Mouse (Mus musculus) bone marrow, adult 2 months (tissue): ENCODE results near the gene Mrc1.

Experiments used
- CTCF ChIP-seq: fragments of 200-500 bp; IDR thresholded peaks from 2 replicates; pipeline ENCODE4 v1.5.1; 2011; ENCODE audit warnings: low read length, control low read depth; ENCODE audit not compliant: control insufficient read depth, insufficient read depth
- POLR2A ChIP-seq: fragments of 200-500 bp; IDR thresholded peaks from 2 replicates; pipeline ENCODE4 v1.6.1; 2011; ENCODE audit warnings: low read depth, mild to moderate bottlenecking, control low read depth, low read length, borderline replicate concordance; ENCODE audit not compliant: control insufficient read depth

DNA sequence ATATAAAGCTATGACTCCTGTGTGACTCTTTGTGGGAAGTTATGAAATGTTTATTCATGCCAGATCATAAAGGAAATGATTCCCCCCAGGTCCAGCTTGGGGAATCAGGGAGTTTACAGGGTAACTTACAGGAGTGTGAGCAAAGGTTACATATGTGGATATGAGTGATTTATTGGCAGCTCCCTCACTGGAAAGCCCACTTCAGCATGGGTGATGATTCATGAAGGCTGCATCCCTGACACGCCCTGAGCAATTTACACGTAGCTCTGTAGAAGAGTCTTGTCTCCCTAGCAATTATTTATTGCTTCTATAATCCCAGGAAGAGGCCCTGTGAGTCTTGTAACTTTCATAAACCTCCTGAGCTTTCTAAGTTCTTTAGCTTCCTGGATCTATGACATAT lies 50.1 kb downstream of the Mrc1 start:
- TF ChIP-seq CTCF (no peak), POLR2A (no peak)
